Mouse (Mus musculus): ENCODE data around the gene Fam222b. TPM values are rescaled to one million over a fixed set of nuclear protein-coding genes. Genes with fewer than 3 reads are reported as not detected.

Fam222b gene
- 29.0 TPM for polyA plus RNA-seq (2017; shearing (Covaris generic))

DNA sequence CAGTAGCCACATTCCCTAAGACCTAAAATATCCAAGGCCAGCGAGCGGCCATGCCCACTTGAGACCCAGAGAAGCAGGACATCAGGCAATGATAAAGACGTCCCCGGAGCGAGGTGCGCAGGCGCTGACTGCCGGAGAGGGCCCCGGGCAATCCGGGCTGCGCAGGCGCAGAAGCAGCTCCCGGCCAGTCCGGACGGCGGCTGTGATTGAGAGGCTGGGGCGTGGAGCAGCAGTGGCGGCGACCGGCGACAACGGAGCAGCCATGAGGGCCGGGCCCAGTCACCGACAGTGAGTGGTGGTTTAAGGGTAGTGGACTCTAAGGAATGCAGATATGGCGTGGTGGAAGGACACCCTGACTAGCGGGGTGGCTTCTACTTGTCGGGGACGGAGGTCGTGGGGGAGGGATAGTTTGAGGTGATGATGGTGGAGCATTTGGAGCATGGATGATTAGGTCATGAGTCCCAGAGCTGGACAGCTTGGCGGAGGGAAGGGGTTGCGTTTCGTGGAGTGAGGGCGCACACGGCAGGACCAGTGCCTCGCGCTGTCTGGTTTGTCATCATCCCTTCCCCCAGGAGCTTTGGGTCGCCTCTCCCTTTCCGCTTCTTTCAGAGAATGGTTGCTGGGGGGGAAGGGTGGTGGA is at the start of gene Fam222b:
Gene Fam222b, plus strand, starts transcription at position 157 of the 640 bp plus-strand sequence.

GRCm38 (mm10) chr11:78079961-78080921 is 14.2 kb upstream of the Fam222b start, which contains the start of gene Eral1:
Gene Eral1 (minus strand): TSS chr11:78080383.

DNA sequence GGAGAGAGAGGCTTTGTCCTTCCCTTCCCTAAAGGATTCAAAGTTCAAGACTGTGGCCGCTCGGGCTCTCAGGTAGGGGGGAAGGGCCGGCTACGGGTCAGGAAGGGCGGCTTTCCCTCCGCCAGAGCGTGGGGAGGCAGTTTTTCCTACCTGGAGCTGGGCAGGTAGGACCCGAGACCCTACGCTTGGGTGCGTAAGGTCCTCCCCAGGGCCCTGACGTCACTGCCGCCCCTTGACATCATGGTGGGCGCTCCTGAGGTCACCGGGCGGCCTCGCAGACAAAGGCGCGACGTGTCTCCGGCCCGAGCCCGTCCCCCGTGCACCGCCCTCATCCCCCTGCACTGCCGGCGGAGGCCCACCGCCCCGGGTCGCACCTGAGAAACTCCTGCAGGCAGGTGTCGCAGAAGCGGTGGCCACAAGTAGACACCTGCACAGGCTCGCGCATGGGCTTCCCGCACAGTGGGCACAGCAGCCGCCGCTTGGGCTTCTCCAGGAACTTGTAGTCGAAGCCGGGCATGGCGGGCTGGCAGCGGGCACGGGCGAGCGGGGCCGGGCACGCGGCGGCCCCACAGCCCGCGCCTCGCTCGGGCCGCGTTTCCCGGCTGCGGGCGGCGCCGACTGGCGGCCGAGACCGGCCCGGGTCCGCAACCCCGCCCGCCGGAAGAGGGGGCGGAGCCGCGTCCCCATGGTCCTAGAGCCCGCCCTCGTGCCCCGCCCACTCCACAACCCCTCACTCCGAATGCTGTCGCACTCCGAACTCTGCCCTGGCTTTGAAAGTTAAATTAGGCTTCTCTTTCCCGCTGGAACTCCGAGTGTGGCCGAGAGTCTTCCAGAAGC is 70.7 kb downstream of the Fam222b start, which contains the start of gene Traf4:
Gene Traf4, minus strand, starts transcription at position 666 of the 837 bp plus-strand sequence.

DNA sequence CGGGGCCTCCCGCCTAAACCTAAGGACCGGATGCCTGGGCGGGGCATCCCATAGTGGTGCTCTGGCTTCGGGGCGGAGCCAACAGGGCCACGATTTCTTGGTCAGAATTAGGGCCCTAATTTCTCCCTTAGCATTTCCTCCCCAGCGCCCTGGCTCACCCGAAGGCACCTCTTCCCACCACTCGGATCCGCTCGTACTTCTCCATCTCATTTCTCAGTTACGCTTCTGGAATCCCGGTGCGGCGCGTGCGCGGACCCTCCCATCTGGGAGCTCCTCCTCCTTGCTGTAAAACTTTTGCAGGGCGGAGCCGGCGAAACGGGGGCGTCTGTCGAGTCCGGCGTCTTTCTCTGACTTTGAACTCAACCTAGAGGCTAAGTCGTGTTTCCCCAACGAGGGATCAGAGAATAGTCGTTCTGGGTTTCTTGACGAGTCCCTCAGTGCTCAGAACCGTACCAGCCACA is 82.0 kb downstream of the Fam222b start, which contains the start of the genes Nek8 and Tlcd1:
Gene Nek8, minus strand, starts transcription at position 274 of the 461 bp plus-strand sequence.
Gene Tlcd1, plus strand, starts transcription at position 310 of the 461 bp plus-strand sequence.

DNA sequence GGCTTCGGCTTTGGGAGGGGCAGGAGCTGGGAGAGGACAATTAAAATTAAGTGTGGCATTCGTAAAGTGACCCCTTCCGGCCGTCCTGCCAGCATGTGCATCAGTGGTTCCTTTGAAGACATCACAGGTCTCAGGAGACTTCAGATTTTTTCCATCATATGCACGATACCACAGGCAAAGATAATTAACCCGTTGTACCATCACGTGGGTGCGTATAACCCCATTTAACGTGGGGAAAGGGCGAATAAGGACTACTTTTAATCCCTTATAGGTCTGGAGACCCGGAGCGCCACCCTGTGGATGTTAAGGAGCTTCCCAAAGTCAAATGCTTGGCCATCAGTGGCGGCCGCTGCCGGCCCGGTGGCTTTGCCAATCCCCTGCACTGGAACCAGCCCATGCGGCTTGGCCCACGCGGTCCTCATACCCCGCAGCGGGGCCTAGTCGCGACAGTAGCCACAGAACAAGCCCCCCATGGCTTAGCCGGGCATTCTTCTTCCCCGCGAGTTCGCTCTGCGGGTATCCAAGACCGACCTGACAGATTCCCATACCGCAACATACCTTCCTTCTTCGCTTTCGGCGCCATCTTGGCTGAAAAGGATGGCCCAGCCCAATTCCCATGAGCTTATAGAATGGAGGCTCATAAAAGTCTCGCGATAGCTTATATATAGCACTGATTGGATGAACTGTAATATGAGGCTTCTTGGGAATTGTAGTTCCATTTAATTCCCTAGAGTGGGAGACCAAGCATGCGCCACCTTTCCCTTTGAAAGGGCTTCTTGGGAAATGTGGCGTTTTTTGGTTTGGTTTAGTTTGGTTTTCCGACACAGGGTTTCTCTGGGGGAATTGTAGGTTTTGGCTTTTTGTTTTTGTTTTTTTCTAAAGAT is 88.7 kb downstream of the Fam222b start, which contains the start of gene Rpl23a:
Gene Rpl23a, minus strand, starts transcription at position 624 of the 884 bp plus-strand sequence.

DNA sequence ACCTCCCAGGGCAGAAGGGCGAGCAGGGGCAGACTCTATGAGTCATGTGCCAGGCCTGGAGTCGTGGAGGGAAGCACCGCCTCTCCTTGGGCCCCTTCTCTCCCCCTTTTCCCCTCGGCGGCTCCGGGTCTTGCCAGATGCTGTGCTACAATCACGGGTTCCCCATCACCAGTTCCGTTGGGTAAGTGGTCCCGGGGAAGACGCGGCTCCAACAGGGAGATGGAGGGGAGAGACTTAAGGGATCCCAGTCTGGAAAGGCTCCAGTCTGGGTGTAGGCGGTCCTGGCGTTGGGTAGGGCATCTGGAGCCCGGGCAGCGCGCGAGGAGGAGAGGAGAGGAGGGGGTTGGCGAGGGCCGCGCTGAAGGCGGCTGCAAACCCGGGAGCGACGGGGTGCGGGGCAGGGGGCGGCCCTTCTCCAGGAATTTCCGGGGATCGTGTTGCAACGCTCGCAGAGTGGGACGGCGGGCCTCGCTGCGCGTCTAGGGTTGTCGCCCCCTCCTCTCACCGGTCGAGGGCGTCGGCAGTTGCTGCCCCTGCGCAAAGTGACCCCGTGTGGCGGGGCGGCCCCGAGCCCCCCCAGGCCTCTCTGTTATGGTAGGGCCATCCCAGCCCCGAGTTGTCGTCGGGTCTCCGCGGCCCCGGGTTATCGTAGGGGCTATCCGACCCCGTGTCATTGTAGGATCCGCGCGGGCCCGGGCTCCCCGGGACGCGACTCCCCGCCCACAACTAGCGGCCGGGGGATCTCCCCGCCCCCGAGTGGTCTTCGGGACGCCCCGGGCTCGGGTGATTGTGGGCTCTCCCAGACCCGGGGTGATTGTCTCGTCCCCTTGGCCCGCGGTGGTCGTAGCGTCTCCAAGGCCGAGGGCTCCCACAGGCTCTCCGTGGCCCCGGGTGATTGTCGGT is 94.1 kb downstream of the Fam222b start, which contains the start of gene Rab34:
Gene Rab34, plus strand, starts transcription at position 100 of the 903 bp plus-strand sequence.

DNA sequence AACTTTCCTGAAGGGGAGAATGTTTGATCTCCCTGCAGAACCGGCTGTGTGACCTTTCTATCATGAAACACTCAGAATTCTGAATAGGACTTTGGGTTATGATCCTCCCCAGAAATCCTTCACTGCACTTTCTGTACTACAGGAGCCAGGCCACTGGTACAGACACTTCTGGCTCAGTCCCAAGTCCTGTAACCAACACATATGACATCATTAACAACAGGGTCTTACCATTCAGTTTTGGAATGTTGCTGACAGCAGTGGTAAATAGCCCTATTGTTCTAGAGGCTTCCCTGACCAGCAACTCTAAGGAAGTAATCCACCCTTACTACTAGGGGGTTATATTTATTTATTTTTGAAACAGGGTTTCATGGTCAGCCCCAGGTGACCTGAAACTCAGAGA is 98.7 kb downstream of the Fam222b start, which contains the start of gene Proca1:
Gene Proca1, plus strand, starts transcription at position 280 of the 400 bp plus-strand sequence.

Other genes starting within 250 kb of the Fam222b start
- gene Pipox, start 200.6 kb upstream of the Fam222b start, polyA plus RNA-seq (2017; shearing (Covaris generic)): 1.8 TPM
- not detected for gene Sez6, start 163.9 kb upstream of the Fam222b start, polyA plus RNA-seq (2017; shearing (Covaris generic))
- 22.2 TPM for gene Phf12, start 111.9 kb upstream of the Fam222b start, polyA plus RNA-seq (2017; shearing (Covaris generic))
- 1.2 TPM for gene Dhrs13, start 62.4 kb upstream of the Fam222b start, polyA plus RNA-seq (2017; shearing (Covaris generic))
- gene Flot2, start 56.7 kb upstream of the Fam222b start, polyA plus RNA-seq (2017; shearing (Covaris generic)): 20.2 TPM
- 44.0 TPM for gene Eral1, start 14.3 kb upstream of the Fam222b start, polyA plus RNA-seq (2017; shearing (Covaris generic))
- 4.5 TPM for gene Traf4, start 70.9 kb downstream of the Fam222b start, polyA plus RNA-seq (2017; shearing (Covaris generic))
- 17.1 TPM for gene Nek8, start 82.0 kb downstream of the Fam222b start, polyA plus RNA-seq (2017; shearing (Covaris generic))
- gene Tlcd1, start 82.1 kb downstream of the Fam222b start, polyA plus RNA-seq (2017; shearing (Covaris generic)): 3.4 TPM
- gene Rpl23a, start 88.9 kb downstream of the Fam222b start, polyA plus RNA-seq (2017; shearing (Covaris generic)): 1,923 TPM
- gene Rab34, start 93.8 kb downstream of the Fam222b start, polyA plus RNA-seq (2017; shearing (Covaris generic)): not detected
- 1.3 TPM for gene Proca1, start 98.7 kb downstream of the Fam222b start, polyA plus RNA-seq (2017; shearing (Covaris generic))
- gene Sdf2, start 151.1 kb downstream of the Fam222b start, polyA plus RNA-seq (2017; shearing (Covaris generic)): 106 TPM
- 52.2 TPM for gene Supt6, start 151.3 kb downstream of the Fam222b start, polyA plus RNA-seq (2017; shearing (Covaris generic))
- 74.7 TPM for gene 2610507B11Rik, start 167.1 kb downstream of the Fam222b start, polyA plus RNA-seq (2017; shearing (Covaris generic))
- gene BC030499, start 196.2 kb downstream of the Fam222b start, polyA plus RNA-seq (2017; shearing (Covaris generic)): 0.38 TPM
- 2.2 TPM for gene Spag5, start 206.9 kb downstream of the Fam222b start, polyA plus RNA-seq (2017; shearing (Covaris generic))
- 14.5 TPM for gene Aldoc, start 228.3 kb downstream of the Fam222b start, polyA plus RNA-seq (2017; shearing (Covaris generic))
- gene Pigs, start 233.8 kb downstream of the Fam222b start, polyA plus RNA-seq (2017; shearing (Covaris generic)): 136 TPM
- gene Unc119, start 248.8 kb downstream of the Fam222b start, polyA plus RNA-seq (2017; shearing (Covaris generic)): 18.6 TPM

Data from CD4-positive, CD25-positive, alpha-beta regulatory T cell, adult 9 weeks (primary cell).